Mouse (Mus musculus): ENCODE results near the gene Fryl. TPM values are rescaled to one million over a fixed set of nuclear protein-coding genes. Genes with fewer than 3 reads are reported as not detected.
A peak's percentile ranks its signal among the peaks of the same experiment; 100 is the strongest.
"Not testable (repeated sequence)": the region's sequence is repeated elsewhere in the genome, so short reads cannot be mapped to it uniquely, and the experiment has no call there.

Fryl gene
- polyA plus RNA-seq, 1 experiment from 2014 or later: 48.0 TPM

GRCm38 (mm10) chr5:73012884-73013610 is 243.4 kb downstream of the Fryl start:
- H3K27me3 ChIP-seq (ENCODE audit: control insufficient read depth, insufficient read depth, low read length); H3K36me3 ChIP-seq (ENCODE audit: control insufficient read depth, insufficient read depth, low read length); H3K9ac ChIP-seq (ENCODE audit: low read length); H3K9me3 ChIP-seq (ENCODE audit: control insufficient read depth, low read length); H3K4me1 ChIP-seq (replicated peaks; ENCODE audit: control insufficient read depth, insufficient read depth, low read length); H3K27ac ChIP-seq (ENCODE audit: low read depth, low read length): not testable (repeated sequence)
- ATAC-seq (replicated peaks; ENCODE audit: low FRiP score) (peak; percentile 68), DNase-seq (ENCODE audit: low spot score) (peak; percentile 59)
- 25% methylated on average over 23 of the region's 27 CpGs for WGBS
- peak overlapping the region; percentile 30; the same call in 1 of the 2 replicates for H3K4me3 ChIP-seq (ENCODE audit: low read depth, low read length)
- peak overlapping the region; percentile 61; the same call in 1 of the 2 replicates for H3K4me2 ChIP-seq (ENCODE audit: low read depth, low read length, severe bottlenecking)

DNA sequence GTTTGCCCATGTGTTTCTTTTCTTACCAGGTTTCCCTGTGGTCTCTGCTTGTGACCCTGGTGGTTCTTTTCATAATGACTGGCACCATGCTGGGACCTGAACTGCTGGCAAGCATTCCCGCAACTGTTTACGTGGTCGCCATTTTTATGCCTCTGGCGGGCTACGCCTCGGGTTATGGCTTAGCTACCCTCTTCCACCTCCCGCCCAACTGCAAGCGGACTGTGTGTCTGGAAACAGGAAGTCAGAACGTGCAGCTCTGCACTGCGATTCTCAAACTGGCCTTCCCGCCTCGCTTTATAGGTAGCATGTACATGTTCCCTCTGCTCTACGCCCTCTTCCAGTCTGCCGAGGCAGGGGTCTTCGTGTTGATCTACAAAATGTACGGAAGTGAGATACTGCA is 244.6 kb downstream of the Fryl start:
- H3K4me3 ChIP-seq (ENCODE audit: low read depth, low read length); ATAC-seq (replicated peaks; ENCODE audit: low FRiP score); H3K27ac ChIP-seq (ENCODE audit: low read depth, low read length); H3K36me3 ChIP-seq (ENCODE audit: control insufficient read depth, insufficient read depth, low read length); H3K9ac ChIP-seq (ENCODE audit: low read length); DNase-seq (ENCODE audit: low spot score); H3K9me3 ChIP-seq (ENCODE audit: control insufficient read depth, low read length); H3K4me1 ChIP-seq (replicated peaks; ENCODE audit: control insufficient read depth, insufficient read depth, low read length); H3K4me2 ChIP-seq (ENCODE audit: low read depth, low read length, severe bottlenecking): not testable (repeated sequence)
- H3K27me3 ChIP-seq (ENCODE audit: control insufficient read depth, insufficient read depth, low read length): peaks cover 12% of the 10 kb centered on the region
- WGBS: 91% methylated on average over 13 of the region's 16 CpGs

DNA sequence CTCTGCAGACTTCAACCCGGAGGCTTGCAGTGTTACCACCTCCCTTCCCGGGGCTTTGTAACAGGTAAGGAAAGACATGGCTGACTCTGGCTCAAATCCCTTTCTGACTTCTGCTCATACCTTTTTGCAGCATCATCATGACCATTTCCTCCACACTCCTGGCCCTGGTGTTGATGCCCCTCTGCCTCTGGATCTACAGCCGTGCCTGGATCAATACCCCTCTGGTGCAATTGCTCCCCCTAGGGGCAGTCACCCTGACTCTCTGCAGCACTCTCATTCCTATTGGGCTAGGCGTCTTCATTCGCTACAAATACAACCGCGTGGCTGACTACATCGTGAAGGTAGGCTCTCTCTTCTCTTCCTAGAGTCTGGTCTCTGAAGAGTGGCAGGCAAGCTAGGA is 248.2 kb downstream of the Fryl start:
- H3K4me3 ChIP-seq (ENCODE audit: low read depth, low read length); H3K9ac ChIP-seq (ENCODE audit: low read length); H3K4me1 ChIP-seq (replicated peaks; ENCODE audit: control insufficient read depth, insufficient read depth, low read length); H3K27me3 ChIP-seq (ENCODE audit: control insufficient read depth, insufficient read depth, low read length); H3K4me2 ChIP-seq (ENCODE audit: low read depth, low read length, severe bottlenecking); H3K27ac ChIP-seq (ENCODE audit: low read depth, low read length); H3K9me3 ChIP-seq (ENCODE audit: control insufficient read depth, low read length); DNase-seq (ENCODE audit: low spot score); H3K36me3 ChIP-seq (ENCODE audit: control insufficient read depth, insufficient read depth, low read length); ATAC-seq (replicated peaks; ENCODE audit: low FRiP score): not testable (repeated sequence)
- 34% methylated on average over 8 of the region's 8 CpGs for WGBS

- no peak for DNase-seq (ENCODE audit: low spot score)
- 47% methylated on average over 5 of the region's 5 CpGs for WGBS
- H3K27ac ChIP-seq (ENCODE audit: low read depth, low read length): no peak overlapping the region
- H3K9ac ChIP-seq (ENCODE audit: low read length): 0 out of 2 replicates have a peak overlapping the region, but pooled peaks have one; percentile 24
- peaks cover 9% of the 10 kb centered on the region; the same call in 1 of the 2 replicates for H3K27me3 ChIP-seq (ENCODE audit: control insufficient read depth, insufficient read depth, low read length)
- H3K4me2 ChIP-seq (ENCODE audit: low read depth, low read length, severe bottlenecking): peak overlapping the region; percentile 58; the same call in 1 of the 2 replicates
- peak overlapping the region; percentile 28 for H3K4me3 ChIP-seq (ENCODE audit: low read depth, low read length)
- ATAC-seq (replicated peaks; ENCODE audit: low FRiP score): no peak
- no peaks in the 10 kb centered on the region for H3K9me3 ChIP-seq (ENCODE audit: control insufficient read depth, low read length)
- H3K4me1 ChIP-seq (replicated peaks; ENCODE audit: control insufficient read depth, insufficient read depth, low read length): no peaks in the 10 kb centered on the region
- H3K36me3 ChIP-seq (ENCODE audit: control insufficient read depth, insufficient read depth, low read length): no peaks in the 10 kb centered on the region
These were observed 248.8 kb downstream of the Fryl start for GRCm38 (mm10) chr5:73007582-73007959.

DNA sequence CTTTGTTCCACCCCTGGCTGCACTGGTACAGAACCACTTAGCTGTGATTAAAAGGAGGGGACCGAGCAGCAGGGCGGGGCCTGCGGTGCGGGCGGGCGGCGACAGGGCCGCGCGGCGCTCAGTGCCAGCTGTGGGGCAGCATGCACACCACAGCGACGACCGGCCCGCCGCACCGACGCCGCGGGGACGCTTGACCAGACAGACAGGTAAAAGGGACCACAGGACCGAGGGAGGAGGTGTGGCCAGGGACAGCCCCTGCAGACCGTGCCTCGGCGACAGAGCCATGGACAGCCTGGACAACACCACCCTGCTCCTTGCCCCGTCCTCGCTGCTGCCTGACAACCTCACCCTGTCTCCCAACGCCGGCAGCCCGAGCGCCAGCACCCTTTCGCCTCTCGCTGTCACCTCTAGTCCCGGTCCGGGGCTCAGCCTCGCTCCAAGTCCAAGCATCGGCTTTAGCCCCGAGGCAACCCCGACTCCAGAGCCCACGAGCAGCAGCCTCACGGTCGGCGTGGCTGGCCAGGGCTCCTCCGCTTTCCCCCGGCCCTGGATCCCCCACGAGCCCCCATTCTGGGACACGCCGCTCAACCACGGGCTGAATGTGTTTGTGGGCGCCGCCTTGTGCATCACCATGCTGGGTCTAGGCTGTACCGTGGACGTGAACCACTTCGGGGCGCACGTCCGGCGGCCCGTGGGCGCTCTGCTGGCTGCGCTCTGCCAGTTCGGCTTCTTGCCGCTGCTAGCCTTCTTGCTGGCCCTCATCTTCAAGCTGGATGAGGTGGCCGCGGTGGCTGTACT is 249.4 kb downstream of the Fryl start, which contains the start of gene Slc10a4:
Slc10a4 (plus strand) TSS at position 100 of the 798 bp plus-strand sequence.
- peaks cover 9% of the 10 kb centered on the region; the same call in 1 of the 2 replicates for H3K27me3 ChIP-seq (ENCODE audit: control insufficient read depth, insufficient read depth, low read length)
- WGBS: 10% methylated on average over 61 of the region's 65 CpGs
- ATAC-seq (replicated peaks; ENCODE audit: low FRiP score): peak; percentile 89
- H3K9me3 ChIP-seq (ENCODE audit: control insufficient read depth, low read length): no peaks in the 10 kb centered on the region
- H3K27ac ChIP-seq (ENCODE audit: low read depth, low read length): no peak within 1 kb of the TSS
- no peaks in the 10 kb centered on the region for H3K36me3 ChIP-seq (ENCODE audit: control insufficient read depth, insufficient read depth, low read length)
- peak within 1 kb of the TSS; percentile 58 for H3K4me2 ChIP-seq (ENCODE audit: low read depth, low read length, severe bottlenecking)
- peak; percentile 75 for DNase-seq (ENCODE audit: low spot score)
- H3K4me3 ChIP-seq (ENCODE audit: low read depth, low read length): peak within 1 kb of the TSS; percentile 28
- H3K4me1 ChIP-seq (replicated peaks; ENCODE audit: control insufficient read depth, insufficient read depth, low read length): no peaks in the 10 kb centered on the region
- H3K9ac ChIP-seq (ENCODE audit: low read length): peak within 1 kb of the TSS; percentile 24

DNA sequence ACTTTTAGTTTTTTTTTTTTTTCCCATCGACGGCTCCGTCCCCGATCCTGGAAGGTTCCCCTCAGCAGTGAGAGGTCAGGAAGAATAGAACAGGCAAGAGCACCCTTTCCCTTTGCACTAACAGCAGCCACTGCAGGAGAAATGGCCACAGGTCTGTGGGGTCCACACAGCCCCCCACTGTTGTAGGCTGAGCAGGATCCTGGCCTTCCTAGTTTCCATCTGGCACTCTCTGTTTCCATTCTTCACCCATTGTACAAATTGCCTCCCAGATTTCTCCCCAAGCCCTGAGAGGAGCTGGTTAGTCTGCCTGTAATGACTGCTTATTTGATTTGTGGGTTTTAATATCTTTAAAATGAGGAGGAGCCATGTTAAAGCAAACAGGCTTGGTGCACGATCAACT is 252.4 kb downstream of the Fryl start:
- no peaks in the 10 kb centered on the region for H3K9me3 ChIP-seq (ENCODE audit: control insufficient read depth, low read length)
- H3K27me3 ChIP-seq (ENCODE audit: control insufficient read depth, insufficient read depth, low read length): peaks cover 9% of the 10 kb centered on the region; the same call in 1 of the 2 replicates
- no peak overlapping the region for H3K27ac ChIP-seq (ENCODE audit: low read depth, low read length)
- 89% methylated on average over 5 of the region's 5 CpGs for WGBS
- no peak for ATAC-seq (replicated peaks; ENCODE audit: low FRiP score)
- H3K4me2 ChIP-seq (ENCODE audit: low read depth, low read length, severe bottlenecking): no peak overlapping the region
- no peak for DNase-seq (ENCODE audit: low spot score)
- H3K4me1 ChIP-seq (replicated peaks; ENCODE audit: control insufficient read depth, insufficient read depth, low read length): no peaks in the 10 kb centered on the region
- no peaks in the 10 kb centered on the region for H3K36me3 ChIP-seq (ENCODE audit: control insufficient read depth, insufficient read depth, low read length)
- H3K9ac ChIP-seq (ENCODE audit: low read length): no peak overlapping the region
- no peak overlapping the region for H3K4me3 ChIP-seq (ENCODE audit: low read depth, low read length)

- not testable (repeated sequence) for DNase-seq (ENCODE audit: low spot score); H3K9me3 ChIP-seq (ENCODE audit: control insufficient read depth, low read length); H3K4me3 ChIP-seq (ENCODE audit: low read depth, low read length); H3K36me3 ChIP-seq (ENCODE audit: control insufficient read depth, insufficient read depth, low read length); H3K4me2 ChIP-seq (ENCODE audit: low read depth, low read length, severe bottlenecking); H3K9ac ChIP-seq (ENCODE audit: low read length); ATAC-seq (replicated peaks; ENCODE audit: low FRiP score); H3K4me1 ChIP-seq (replicated peaks; ENCODE audit: control insufficient read depth, insufficient read depth, low read length); H3K27me3 ChIP-seq (ENCODE audit: control insufficient read depth, insufficient read depth, low read length); H3K27ac ChIP-seq (ENCODE audit: low read depth, low read length)
- WGBS: 79% methylated on average over 1 of the region's 1 CpGs
These were observed 257.9 kb downstream of the Fryl start for GRCm38 (mm10) chr5:72998546-72998945.

- H3K27ac ChIP-seq (ENCODE audit: low read depth, low read length): no peak overlapping the region
- H3K27me3 ChIP-seq (ENCODE audit: control insufficient read depth, insufficient read depth, low read length): no peaks in the 10 kb centered on the region
- H3K4me3 ChIP-seq (ENCODE audit: low read depth, low read length): no peak overlapping the region
- DNase-seq (ENCODE audit: low spot score) (no peak), ATAC-seq (replicated peaks; ENCODE audit: low FRiP score) (0 out of 2 replicates have a peak, but pooled peaks have one; percentile 36)
- no peaks in the 10 kb centered on the region for H3K36me3 ChIP-seq (ENCODE audit: control insufficient read depth, insufficient read depth, low read length)
- no peaks in the 10 kb centered on the region for H3K9me3 ChIP-seq (ENCODE audit: control insufficient read depth, low read length)
- no peak overlapping the region for H3K9ac ChIP-seq (ENCODE audit: low read length)
- WGBS: 27% methylated on average over 10 of the region's 10 CpGs
- H3K4me2 ChIP-seq (ENCODE audit: low read depth, low read length, severe bottlenecking): no peak overlapping the region
- H3K4me1 ChIP-seq (replicated peaks; ENCODE audit: control insufficient read depth, insufficient read depth, low read length): peaks cover 5% of the 10 kb centered on the region; the same call in 1 of the 2 replicates
These were observed 261.0 kb downstream of the Fryl start for GRCm38 (mm10) chr5:72995379-72995778.

All from forebrain, embryonic 11.5 days (tissue).